Mouse (Mus musculus) CH12.LX (cell line): ENCODE results near the gene Maf. TPM values are rescaled to one million over a fixed set of nuclear protein-coding genes. Genes with fewer than 3 reads are reported as not detected.

ENCODE experiments used
- DNase-seq: peaks from one replicate; pipeline ENCODE4 v3.0.0-alpha.2; 2013; ENCODE audit errors: extremely low read depth
- H3K27ac ChIP-seq: 2 replicates; pipeline ENCODE4 v1.5.1; 2012; ENCODE audit warnings: low read depth, mild to moderate bottlenecking, control low read depth, moderate library complexity; ENCODE audit not compliant: insufficient read depth
- H3K27me3 ChIP-seq: replicated peaks from 2 replicates; pipeline ENCODE3; 2012; ENCODE audit warnings: inconsistent platforms
- H3K36me3 ChIP-seq, 2 experiments: replicated peaks in 1 of 2; 2 replicates each; pipeline versions ENCODE3 to v1.6.1; 2012; ENCODE audit warnings: inconsistent platforms in 1 of 2, low read length in 1 of 2, mild to moderate bottlenecking in 1 of 2, mixed read lengths in 1 of 2, moderate library complexity in 1 of 2; ENCODE audit not compliant: control insufficient read depth in 1 of 2, insufficient read depth in 1 of 2
- H3K4me1 ChIP-seq, 2 experiments: 2 replicates each; pipeline ENCODE4 v1.6.1; 2012; ENCODE audit warnings: inconsistent platforms in 1 of 2, moderate library complexity in 1 of 2; ENCODE audit not compliant: insufficient read depth in 2 of 2, control insufficient read depth in 1 of 2
- H3K4me2 ChIP-seq: 2 replicates; pipeline ENCODE4 v1.6.1; 2012; ENCODE audit warnings: low read depth, mild to moderate bottlenecking, control low read depth; ENCODE audit not compliant: poor library complexity, insufficient read depth, severe bottlenecking
- H3K4me3 ChIP-seq, 3 experiments: fragments of 150-350 bp in 1 of 3; sonication (generic) in 1 of 3; replicated peaks in 1 of 3; 2 replicates each; pipeline versions ENCODE3 to v1.5.1; 2011 to 2012; ENCODE audit warnings: low read depth in 2 of 3, low read length in 2 of 3, mild to moderate bottlenecking in 2 of 3, moderate library complexity in 2 of 3, control low read depth in 1 of 3, improper control_type of control experiment in 1 of 3, inconsistent platforms in 1 of 3, mixed read lengths in 1 of 3; ENCODE audit not compliant: poor library complexity in 1 of 3
- H3K79me2 ChIP-seq: replicated peaks from 2 replicates; pipeline ENCODE4 v1.6.1; 2012; ENCODE audit warnings: mild to moderate bottlenecking, moderate library complexity; ENCODE audit not compliant: control insufficient read depth, poor library complexity, insufficient read depth, severe bottlenecking; ENCODE audit errors: extremely low read depth
- H3K9ac ChIP-seq: 2 replicates; pipeline ENCODE4 v1.6.1; 2012; ENCODE audit warnings: low read depth, mild to moderate bottlenecking, control low read depth, moderate library complexity; ENCODE audit not compliant: insufficient read depth
- H3K9me3 ChIP-seq: replicated peaks from 2 replicates; pipeline ENCODE3; 2012; ENCODE audit warnings: low read length, inconsistent platforms, mixed read lengths
- BHLHE40 ChIP-seq: IDR thresholded peaks from 2 replicates; pipeline ENCODE4 v1.6.1; 2011; ENCODE audit warnings: mild to moderate bottlenecking, low read depth, low read length, improper control_type of control experiment
- E2F4 ChIP-seq: IDR thresholded peaks from 2 replicates; pipeline ENCODE4 v1.6.1; 2011; ENCODE audit warnings: low read depth, low read length, improper control_type of control experiment; ENCODE audit not compliant: insufficient replicate concordance
- ELF1 ChIP-seq: IDR thresholded peaks from 2 replicates; pipeline ENCODE4 v1.6.1; 2014; ENCODE audit warnings: low read depth, mild to moderate bottlenecking, inconsistent platforms, low read length, improper control_type of control experiment
- EP300 ChIP-seq: IDR thresholded peaks from 2 replicates; pipeline ENCODE4 v1.6.1; 2011; ENCODE audit warnings: low read length, improper control_type of control experiment
- ETS1 ChIP-seq: conservative IDR thresholded peaks from 2 replicates; pipeline ENCODE4 v1.6.1; 2012; ENCODE audit warnings: low read depth, mild to moderate bottlenecking, inconsistent platforms, low read length, improper control_type of control experiment, moderate library complexity
- GABPA ChIP-seq: IDR thresholded peaks from 2 replicates; pipeline ENCODE4 v1.6.1; 2012; ENCODE audit warnings: low read depth, low read length, improper control_type of control experiment, inconsistent platforms; ENCODE audit not compliant: insufficient replicate concordance
- IRF4 ChIP-seq: IDR thresholded peaks from 2 replicates; pipeline ENCODE4 v1.6.1; 2014; ENCODE audit warnings: low read depth, mild to moderate bottlenecking, inconsistent platforms, low read length, improper control_type of control experiment
- JUN ChIP-seq: IDR thresholded peaks from 2 replicates; pipeline ENCODE4 v1.6.1; 2011; ENCODE audit warnings: low read depth, mild to moderate bottlenecking, low read length, improper control_type of control experiment, moderate library complexity; ENCODE audit not compliant: insufficient read depth
- KAT2A ChIP-seq: IDR thresholded peaks from 2 replicates; pipeline ENCODE4 v1.6.1; 2012; ENCODE audit warnings: low read length, improper control_type of control experiment, inconsistent platforms; ENCODE audit not compliant: insufficient replicate concordance
- MAFK ChIP-seq: IDR thresholded peaks from 2 replicates; pipeline ENCODE4 v1.6.1; 2011; ENCODE audit warnings: low read length, improper control_type of control experiment; ENCODE audit not compliant: insufficient replicate concordance
- MAX ChIP-seq: IDR thresholded peaks from 2 replicates; pipeline ENCODE4 v1.6.1; 2011; ENCODE audit warnings: low read length, improper control_type of control experiment
- MAZ ChIP-seq: IDR thresholded peaks from 2 replicates; pipeline ENCODE4 v1.6.1; 2012; ENCODE audit warnings: low read depth, mild to moderate bottlenecking, inconsistent platforms, low read length, improper control_type of control experiment, moderate library complexity
- MEF2A ChIP-seq: IDR thresholded peaks from 2 replicates; pipeline ENCODE4 v1.6.1; 2014; ENCODE audit warnings: low read depth, mild to moderate bottlenecking, inconsistent platforms, low read length, improper control_type of control experiment, borderline replicate concordance
- MYC ChIP-seq: IDR thresholded peaks from 2 replicates; pipeline ENCODE4 v1.6.1; 2011; ENCODE audit warnings: low read depth, mild to moderate bottlenecking, improper control_type of control experiment, low read length
- NRF1 ChIP-seq: IDR thresholded peaks from 2 replicates; pipeline ENCODE4 v1.6.1; 2014; ENCODE audit warnings: low read depth, mild to moderate bottlenecking, inconsistent platforms, low read length, improper control_type of control experiment, moderate library complexity
- PAX5 ChIP-seq: IDR thresholded peaks from 2 replicates; pipeline ENCODE4 v1.6.1; 2012; ENCODE audit warnings: low read length, inconsistent platforms, mixed read lengths
- POLR2A ChIP-seq: IDR thresholded peaks from 2 replicates; pipeline ENCODE4 v1.6.1; 2011; ENCODE audit warnings: low read depth, mild to moderate bottlenecking, improper control_type of control experiment, low read length
- POLR2AphosphoS2 ChIP-seq: IDR thresholded peaks from 2 replicates; pipeline ENCODE4 v1.6.1; 2011; ENCODE audit warnings: low read depth, low read length, improper control_type of control experiment
- RAD21 ChIP-seq: IDR thresholded peaks from 2 replicates; pipeline ENCODE4 v1.6.1; 2011; ENCODE audit warnings: low read depth, mild to moderate bottlenecking, low read length, improper control_type of control experiment, moderate library complexity
- RCOR1 ChIP-seq: conservative IDR thresholded peaks from 2 replicates; pipeline ENCODE4 v1.6.1; 2012; ENCODE audit warnings: low read depth, mild to moderate bottlenecking, inconsistent platforms, low read length, improper control_type of control experiment
- TBP ChIP-seq: conservative IDR thresholded peaks from 2 replicates; pipeline ENCODE4 v1.6.1; 2011; ENCODE audit warnings: low read depth, low read length, improper control_type of control experiment
- TCF12 ChIP-seq: IDR thresholded peaks from 2 replicates; pipeline ENCODE4 v1.6.1; 2014; ENCODE audit warnings: low read depth, mild to moderate bottlenecking, inconsistent platforms, low read length, improper control_type of control experiment
- UBTF ChIP-seq: IDR thresholded peaks from 2 replicates; pipeline ENCODE4 v1.6.1; 2012; ENCODE audit warnings: low read depth, mild to moderate bottlenecking, inconsistent platforms, low read length, improper control_type of control experiment, moderate library complexity
- ZC3H11A ChIP-seq: IDR thresholded peaks from 2 replicates; pipeline ENCODE4 v1.6.1; 2012; ENCODE audit warnings: low read depth, mild to moderate bottlenecking, inconsistent platforms, low read length, improper control_type of control experiment
- ZKSCAN1 ChIP-seq: IDR thresholded peaks from 2 replicates; pipeline ENCODE4 v1.6.1; 2012; ENCODE audit warnings: low read depth, inconsistent platforms, low read length, improper control_type of control experiment, borderline replicate concordance
- dilution Hi-C: fragments of 300-500 bp; cut with MboI; formaldehyde crosslinking; loops from 2 replicates; pipeline ENCODE4 v1.14.3; 2020; ENCODE audit warnings: low sequenced_read_pairs; ENCODE audit not compliant: extremely low pct_unique_long_range_greater_than_20kb, extremely low pct_ligation_motif_present
- in situ Hi-C: fragments of 300-500 bp; cut with MboI; formaldehyde crosslinking; loops from 3 replicates; pipeline ENCODE4 v1.14.3; 2019; ENCODE audit warnings: low sequenced_read_pairs, low pct_ligation_motif_present, low pct_unique_long_range_greater_than_20kb, mixed read lengths
- polyA plus RNA-seq: library from polyadenylated mRNA; unstranded; fragments of >175 nt; gene quantifications from 2 replicates; pipeline ENCODE4 v1.2.1, GENCODE M21; 2012; ENCODE audit warnings: low read depth; ENCODE audit not compliant: insufficient read length
- total RNA-seq, 2 experiments: library from RNA; depleted of rRNA; stranded (reverse); fragments of 300-350 nt in 1 of 2; fragments of >200 nt in 1 of 2; gene quantifications; 2 replicates each; pipeline ENCODE4 v1.2.3; 2012 to 2014

Maf gene
- total and polyA plus RNA-seq, 3 experiments = not detected

DNA sequence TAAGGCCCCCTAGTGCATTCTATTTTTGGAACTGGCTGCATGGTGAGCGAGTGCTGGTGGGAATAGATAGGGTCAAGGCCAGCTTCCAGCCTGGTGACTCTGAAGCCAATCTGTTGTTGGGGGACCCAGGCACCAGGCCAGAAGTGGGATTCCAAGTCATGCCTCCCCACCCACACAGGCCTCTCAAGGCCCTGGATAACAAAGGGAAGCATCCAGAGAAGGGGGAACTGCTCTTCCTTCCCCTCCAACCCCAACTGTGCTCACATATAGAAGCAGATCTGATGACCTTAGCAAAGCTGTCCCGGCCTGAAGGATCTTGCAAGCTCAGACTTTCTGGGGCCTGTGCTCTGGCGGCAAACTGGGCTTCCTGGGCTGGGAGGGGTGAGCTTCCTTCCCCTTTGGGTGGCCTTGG lies 57.5 kb downstream of the Maf start:
- no peaks in the 10 kb centered on the region for H3K36me3 ChIP-seq
- no peak for TF ChIP-seq E2F4
- TF ChIP-seq JUN = no peak
- no peak for TF ChIP-seq GABPA
- no peak for TF ChIP-seq TBP
- TF ChIP-seq ELF1 = no peak
- TF ChIP-seq POLR2AphosphoS2 = no peak
- no peak for TF ChIP-seq TCF12
- no peak for TF ChIP-seq MEF2A
- TF ChIP-seq PAX5 = no peak
- no peak for TF ChIP-seq ETS1
- TF ChIP-seq RCOR1 = no peak
- H3K4me3 ChIP-seq = no peak overlapping the region
- DNase-seq = no peak
- H3K27ac ChIP-seq = no peak overlapping the region
- in situ Hi-C loops = no loop called here
- no peaks in the 10 kb centered on the region for H3K4me1 ChIP-seq
- H3K27me3 ChIP-seq = peaks cover 26% of the 10 kb centered on the region
- H3K9ac ChIP-seq = no peak overlapping the region
- H3K79me2 ChIP-seq = no peaks in the 10 kb centered on the region
- dilution Hi-C loops = no loop called here
- no peak overlapping the region for H3K4me2 ChIP-seq
- H3K9me3 ChIP-seq = no peaks in the 10 kb centered on the region

- no peaks in the 10 kb centered on the region for H3K9me3 ChIP-seq
Measured at GRCm38 (mm10) chr8:115645139-115645538, 62.5 kb downstream of the Maf start.

More at GRCm38 (mm10) chr8:115645139-115645538, 62.5 kb downstream of the Maf start:
- no peak for TF ChIP-seq POLR2AphosphoS2
- no peak for TF ChIP-seq BHLHE40
- TF ChIP-seq KAT2A = no peak
- TF ChIP-seq NRF1 = no peak
- TF ChIP-seq ZC3H11A = no peak
- no peak for TF ChIP-seq RAD21
- TF ChIP-seq EP300 = no peak
- no peak for TF ChIP-seq E2F4
- TF ChIP-seq GABPA = no peak
- no peak for TF ChIP-seq ELF1
- no peak for TF ChIP-seq UBTF
- no peak for TF ChIP-seq POLR2A
- no peak for TF ChIP-seq MAX
- TF ChIP-seq MAZ = no peak
- TF ChIP-seq ZKSCAN1 = no peak
- no peak for TF ChIP-seq IRF4
- TF ChIP-seq MAFK = no peak
- TF ChIP-seq MYC = no peak
- Histone ChIP-seq H3K27ac (no peak overlapping the region), H3K4me2 (no peak overlapping the region), H3K27me3 (peaks cover 48% of the 10 kb centered on the region), H3K79me2 (no peaks in the 10 kb centered on the region), H3K9ac (no peak overlapping the region), H3K4me3 (no peak overlapping the region), H3K36me3 (no peaks in the 10 kb centered on the region), H3K4me1 (no peaks in the 10 kb centered on the region)
- no peak for DNase-seq
- in situ Hi-C loops (no loop called here), dilution Hi-C loops (no loop called here)
